Mouse (Mus musculus) kidney, embryonic 16.5 days (tissue): ENCODE data around the gene Smox. TPM values are rescaled to one million over a fixed set of nuclear protein-coding genes. Genes with fewer than 3 reads are reported as not detected.

ENCODE experiments used
- ATAC-seq: fragments of 200-750 bp; cut with Nextera tagmentation; 2 replicates; pipeline ENCODE4 v1.8.0; 2017; ENCODE audit warnings: moderate TSS enrichment; ENCODE audit not compliant: low FRiP score, low TSS enrichment
- H3K27ac ChIP-seq: fragments of 300-500 bp; sonication (generic); 2 replicates; pipeline ENCODE4 v1.5.1; 2014; ENCODE audit warnings: low read length
- H3K27me3 ChIP-seq: fragments of 300-500 bp; sonication (generic); 2 replicates; pipeline ENCODE4 v1.6.1; 2014; ENCODE audit warnings: low read length, control low read depth, mixed read lengths; ENCODE audit not compliant: insufficient read depth
- H3K36me3 ChIP-seq: fragments of 300-500 bp; sonication (generic); 2 replicates; pipeline ENCODE4 v1.6.1; 2014; ENCODE audit warnings: low read length, control low read depth, mixed read lengths; ENCODE audit not compliant: insufficient read depth
- H3K4me1 ChIP-seq: fragments of 300-500 bp; sonication (generic); 2 replicates; pipeline ENCODE4 v1.6.1; 2014; ENCODE audit warnings: low read length, control low read depth, mixed read lengths; ENCODE audit not compliant: insufficient read depth
- H3K4me2 ChIP-seq: fragments of 300-500 bp; sonication (generic); replicated peaks from 2 replicates; pipeline ENCODE4 v1.6.1; 2014; ENCODE audit warnings: low read depth, low read length
- H3K4me3 ChIP-seq: fragments of 300-500 bp; sonication (generic); 2 replicates; pipeline ENCODE4 v1.5.1; 2014; ENCODE audit warnings: mild to moderate bottlenecking, low read length
- H3K9ac ChIP-seq: fragments of 300-500 bp; sonication (generic); replicated peaks from 2 replicates; pipeline ENCODE4 v1.6.1; 2014; ENCODE audit warnings: low read length
- H3K9me3 ChIP-seq: fragments of 300-500 bp; sonication (generic); 2 replicates; pipeline ENCODE4 v1.6.1; 2016; ENCODE audit warnings: low read length, control low read depth
- WGBS: fragments of 180-500 bp; shearing (Covaris S2); extraction: QIAGEN DNeasy Blood & Tissue Kit; methylation state at CpG from one replicate; pipeline ENCODE4 v1.1.7; 2014; 5-methylcytosine and 5-hydroxymethylcytosine counted together
- polyA plus RNA-seq: library from polyadenylated mRNA; unstranded; fragments of >200 nt; fragmentation: Nextera tagmentation; extraction: Ambion mirVana; gene quantifications from 2 replicates; pipeline ENCODE4 v1.2.1, GENCODE M21; 2015

Smox gene
- polyA plus RNA-seq, 1 experiment from 2014 or later = 39.7 TPM

DNA sequence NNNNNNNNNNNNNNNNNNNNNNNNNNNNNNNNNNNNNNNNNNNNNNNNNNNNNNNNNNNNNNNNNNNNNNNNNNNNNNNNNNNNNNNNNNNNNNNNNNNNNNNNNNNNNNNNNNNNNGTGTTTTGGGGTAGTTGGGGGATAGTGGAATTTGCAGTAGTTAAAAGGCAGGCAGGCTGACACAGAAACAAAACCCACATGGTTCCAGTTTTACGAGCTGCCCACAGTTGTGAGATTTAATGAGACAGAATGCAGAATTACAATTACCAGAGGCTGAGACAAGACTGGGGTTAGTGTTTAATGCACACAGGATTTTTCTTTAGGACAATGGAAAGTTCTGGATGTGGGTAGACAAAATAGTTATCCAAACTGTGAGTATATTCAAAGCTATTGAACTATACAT is 9.6 kb upstream of the Smox start:
- no peak overlapping the region for H3K4me3 ChIP-seq
- no peaks in the 10 kb centered on the region; the same call in 1 of the 2 replicates for H3K4me1 ChIP-seq
- H3K9ac ChIP-seq = no peak overlapping the region
- no peaks in the 10 kb centered on the region for H3K9me3 ChIP-seq
- no peak overlapping the region for H3K27ac ChIP-seq
- 32% methylated on average over 1 of the region's 1 CpGs for WGBS
- no peaks in the 10 kb centered on the region for H3K27me3 ChIP-seq
- no peak overlapping the region for H3K4me2 ChIP-seq
- no peaks in the 10 kb centered on the region for H3K36me3 ChIP-seq
- no peak for ATAC-seq

DNA sequence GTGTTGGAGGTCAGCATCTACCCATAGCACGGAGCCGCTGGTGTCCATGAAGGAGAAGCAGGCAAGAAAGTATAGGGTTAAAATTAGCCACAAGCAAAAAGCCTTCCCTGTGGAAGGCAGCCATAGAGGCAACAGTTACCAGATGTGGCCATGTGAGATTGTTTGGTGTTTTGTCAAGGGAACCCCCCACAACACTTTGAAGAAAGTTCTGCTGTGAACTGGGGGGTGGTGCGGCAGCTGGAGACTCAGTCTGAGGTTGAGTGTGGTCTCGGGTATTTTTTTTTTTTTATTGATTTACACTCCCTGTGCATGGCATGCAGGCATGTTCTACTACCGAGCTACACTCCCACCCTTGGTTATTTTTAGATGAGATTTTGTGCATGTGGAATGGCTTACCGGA is 8.8 kb upstream of the Smox start:
- H3K9me3 ChIP-seq = no peaks in the 10 kb centered on the region
- no peak overlapping the region for H3K4me2 ChIP-seq
- H3K4me1 ChIP-seq = no peaks in the 10 kb centered on the region; the same call in 1 of the 2 replicates
- no peak overlapping the region for H3K4me3 ChIP-seq
- H3K27ac ChIP-seq = no peak overlapping the region
- ATAC-seq = no peak
- no peaks in the 10 kb centered on the region for H3K36me3 ChIP-seq
- no peak overlapping the region for H3K9ac ChIP-seq
- WGBS = 65% methylated on average over 6 of the region's 6 CpGs
- no peaks in the 10 kb centered on the region for H3K27me3 ChIP-seq

DNA sequence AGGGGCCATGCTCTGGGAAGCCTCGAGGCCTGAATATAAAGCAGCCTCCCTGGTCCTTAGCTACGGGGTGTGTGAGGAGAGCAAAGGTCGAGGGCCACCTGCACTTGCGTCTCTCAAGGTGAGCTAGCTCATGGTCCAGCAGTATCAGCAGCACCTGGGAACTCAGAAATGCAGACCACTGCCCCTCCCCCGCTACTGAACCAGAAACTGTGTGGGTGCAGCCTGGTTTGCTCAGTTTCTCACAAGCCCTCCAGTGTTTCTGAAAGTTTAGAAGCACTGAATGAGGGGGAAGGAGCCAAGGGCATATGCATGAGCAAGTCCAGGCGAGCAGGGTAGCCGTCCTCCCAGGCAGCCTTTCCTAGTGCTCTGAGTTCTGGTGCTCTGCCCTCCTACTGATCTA is 7.7 kb upstream of the Smox start:
- Histone ChIP-seq H3K27me3 (no peaks in the 10 kb centered on the region), H3K9ac (no peak overlapping the region), H3K4me1 (no peaks in the 10 kb centered on the region; the same call in 1 of the 2 replicates), H3K4me2 (no peak overlapping the region), H3K27ac (no peak overlapping the region), H3K9me3 (no peaks in the 10 kb centered on the region), H3K36me3 (no peaks in the 10 kb centered on the region), H3K4me3 (no peak overlapping the region)
- 53% methylated on average over 7 of the region's 7 CpGs for WGBS
- no peak for ATAC-seq

DNA sequence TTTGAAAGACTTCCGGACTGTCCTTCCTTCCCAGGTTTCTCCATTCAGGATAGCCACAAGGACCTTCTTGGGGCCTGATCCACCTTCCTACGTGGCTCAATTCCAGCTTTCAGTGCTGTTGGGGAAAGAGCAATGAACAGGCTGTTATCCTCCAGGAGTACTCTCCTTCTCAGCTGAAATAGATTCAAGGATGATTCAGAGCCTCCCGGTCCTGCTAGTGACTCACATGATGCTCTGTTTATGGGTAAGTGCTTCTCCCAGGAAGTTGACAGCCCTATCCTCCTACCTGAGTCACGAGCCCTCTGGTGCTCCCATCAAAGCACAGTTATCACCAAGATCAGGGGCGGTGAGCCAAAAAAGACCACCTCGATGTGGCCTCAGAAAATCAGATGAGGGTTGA is 7.1 kb upstream of the Smox start:
- H3K27ac ChIP-seq = no peak overlapping the region
- no peaks in the 10 kb centered on the region for H3K36me3 ChIP-seq
- no peaks in the 10 kb centered on the region for H3K9me3 ChIP-seq
- no peaks in the 10 kb centered on the region for H3K27me3 ChIP-seq
- H3K4me1 ChIP-seq = no peaks in the 10 kb centered on the region; the same call in 1 of the 2 replicates
- no peak overlapping the region for H3K4me3 ChIP-seq
- 51% methylated on average over 6 of the region's 6 CpGs for WGBS
- H3K9ac ChIP-seq = no peak overlapping the region
- ATAC-seq = no peak
- H3K4me2 ChIP-seq = no peak overlapping the region

DNA sequence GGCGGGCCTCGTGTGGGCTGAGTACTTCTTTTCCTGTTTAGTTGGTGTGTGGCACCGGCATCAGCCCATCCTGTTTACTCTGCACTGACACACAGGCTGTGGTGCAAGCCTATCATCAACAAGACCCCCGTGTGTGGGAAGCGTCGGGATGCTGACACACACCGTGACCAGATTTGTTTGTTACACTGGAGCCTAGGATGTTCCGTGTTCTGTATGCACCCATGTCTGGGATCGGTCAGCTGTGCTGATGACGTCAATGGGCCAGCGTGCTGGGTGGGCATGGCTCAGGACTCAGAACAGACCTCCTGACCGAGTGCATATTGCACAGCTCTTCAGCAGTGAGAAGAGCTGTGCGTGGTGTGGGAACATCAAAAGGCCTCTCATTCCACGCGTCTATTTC is 6.2 kb upstream of the Smox start:
- no peak overlapping the region for H3K9ac ChIP-seq
- H3K27ac ChIP-seq = no peak overlapping the region
- H3K36me3 ChIP-seq = no peaks in the 10 kb centered on the region
- no peaks in the 10 kb centered on the region; the same call in 1 of the 2 replicates for H3K4me1 ChIP-seq
- H3K4me3 ChIP-seq = no peak overlapping the region
- WGBS = 87% methylated on average over 15 of the region's 15 CpGs
- H3K27me3 ChIP-seq = no peaks in the 10 kb centered on the region
- no peaks in the 10 kb centered on the region for H3K9me3 ChIP-seq
- ATAC-seq = no peak
- no peak overlapping the region for H3K4me2 ChIP-seq

DNA sequence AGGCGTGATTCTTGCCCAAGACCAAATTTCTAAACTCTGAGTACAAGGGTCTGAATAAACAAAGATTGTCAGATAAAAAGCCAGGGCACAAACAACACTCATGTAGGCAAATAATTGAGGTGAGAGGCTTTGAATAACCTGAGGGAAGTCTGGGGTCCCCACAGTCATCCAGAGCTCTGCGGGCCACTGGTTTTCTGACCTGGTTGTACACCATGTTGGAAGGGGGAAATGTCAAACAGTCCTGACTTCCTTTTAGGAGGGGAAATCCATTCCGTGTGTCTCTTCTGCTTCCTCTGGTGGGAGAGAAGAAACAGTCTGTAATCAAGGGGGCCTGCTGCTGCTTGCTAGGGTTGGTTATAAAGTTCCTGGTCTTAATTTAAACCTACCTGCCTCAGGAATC is 5.2 kb upstream of the Smox start:
- no peaks in the 10 kb centered on the region for H3K36me3 ChIP-seq
- H3K4me3 ChIP-seq = no peak overlapping the region
- ATAC-seq = no peak
- H3K27ac ChIP-seq = no peak overlapping the region
- no peaks in the 10 kb centered on the region; the same call in 1 of the 2 replicates for H3K4me1 ChIP-seq
- H3K4me2 ChIP-seq = no peak overlapping the region
- no peaks in the 10 kb centered on the region for H3K9me3 ChIP-seq
- no peaks in the 10 kb centered on the region for H3K27me3 ChIP-seq
- no peak overlapping the region for H3K9ac ChIP-seq
- 77% methylated on average over 3 of the region's 3 CpGs for WGBS

DNA sequence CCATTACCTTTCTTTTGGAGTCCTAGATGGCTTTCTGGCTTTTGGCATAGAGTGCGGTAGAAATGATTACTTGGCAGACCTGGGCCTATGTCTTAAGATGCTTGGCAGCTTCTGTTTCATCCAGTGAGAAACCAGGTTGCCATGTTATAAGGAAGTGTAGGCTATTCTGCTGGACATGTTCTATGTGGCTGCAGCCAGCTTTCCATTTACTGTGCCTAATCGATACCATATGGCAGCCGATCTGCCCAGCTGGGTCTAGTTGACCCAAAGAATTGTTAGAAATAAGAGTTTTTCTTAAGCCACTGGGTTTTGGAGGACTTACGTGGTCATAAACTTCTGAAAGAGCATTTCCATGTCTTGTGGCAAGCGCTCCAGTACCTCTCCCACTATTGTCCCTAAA is 4.0 kb upstream of the Smox start:
- WGBS = 93% methylated on average over 5 of the region's 5 CpGs
- Histone ChIP-seq H3K4me1 (no peaks in the 10 kb centered on the region; the same call in 1 of the 2 replicates), H3K27ac (no peak overlapping the region), H3K4me3 (no peak overlapping the region), H3K27me3 (no peaks in the 10 kb centered on the region), H3K36me3 (no peaks in the 10 kb centered on the region), H3K9ac (no peak overlapping the region), H3K9me3 (no peaks in the 10 kb centered on the region), H3K4me2 (no peak overlapping the region)
- ATAC-seq = no peak

DNA sequence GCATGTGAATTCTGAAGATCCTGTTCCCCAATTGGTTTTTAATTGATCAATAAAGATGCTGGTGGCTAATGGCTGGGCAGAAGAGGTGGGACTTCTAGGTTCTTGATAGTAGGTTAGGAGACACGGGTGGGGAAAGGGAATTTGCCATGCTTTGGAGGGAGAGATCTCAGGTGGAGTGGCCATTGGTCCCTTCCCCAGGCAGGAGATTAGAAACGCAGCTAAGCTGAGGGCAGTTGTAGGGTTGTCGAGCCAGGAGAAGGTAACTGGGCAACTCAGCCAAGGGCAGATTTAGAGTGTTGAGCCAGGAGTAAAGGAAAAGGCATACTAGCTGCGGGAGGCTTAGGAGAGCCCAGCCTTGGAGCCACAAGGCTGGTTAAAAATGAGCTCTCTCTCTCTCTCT is 3.0 kb upstream of the Smox start:
- no peak overlapping the region for H3K9ac ChIP-seq
- no peak for ATAC-seq
- no peaks in the 10 kb centered on the region for H3K9me3 ChIP-seq
- H3K27ac ChIP-seq = no peak overlapping the region
- H3K4me3 ChIP-seq = no peak overlapping the region
- no peak overlapping the region for H3K4me2 ChIP-seq
- H3K4me1 ChIP-seq = peaks cover 7% of the 10 kb centered on the region
- no peaks in the 10 kb centered on the region for H3K27me3 ChIP-seq
- H3K36me3 ChIP-seq = no peaks in the 10 kb centered on the region
- WGBS = 79% methylated on average over 4 of the region's 4 CpGs

DNA sequence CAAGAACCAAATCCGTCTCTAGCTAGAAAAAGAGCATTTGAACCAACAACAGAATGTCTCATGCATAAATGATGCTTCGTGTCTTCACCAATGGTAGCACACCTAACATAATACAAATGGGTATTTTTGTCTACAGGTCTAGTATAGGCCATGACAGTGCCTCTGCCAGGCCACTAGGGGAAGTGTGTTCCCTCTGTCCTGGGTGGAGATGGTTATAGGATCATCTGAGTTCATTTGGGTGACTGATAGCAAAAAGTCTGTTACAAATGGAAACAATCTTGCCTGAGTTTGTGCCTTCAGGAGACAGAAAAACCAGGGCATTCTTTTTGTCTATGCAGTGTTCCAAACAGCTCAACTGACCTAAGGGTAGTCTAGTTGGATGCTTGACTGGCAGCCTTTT is 2.4 kb upstream of the Smox start:
- no peak overlapping the region for H3K27ac ChIP-seq
- H3K27me3 ChIP-seq = no peaks in the 10 kb centered on the region
- no peaks in the 10 kb centered on the region for H3K9me3 ChIP-seq
- no peak for ATAC-seq
- H3K4me1 ChIP-seq = peaks cover 11% of the 10 kb centered on the region
- no peaks in the 10 kb centered on the region for H3K36me3 ChIP-seq
- no peak overlapping the region for H3K4me3 ChIP-seq
- H3K9ac ChIP-seq = no peak overlapping the region
- H3K4me2 ChIP-seq = no peak overlapping the region
- 92% methylated on average over 2 of the region's 2 CpGs for WGBS

DNA sequence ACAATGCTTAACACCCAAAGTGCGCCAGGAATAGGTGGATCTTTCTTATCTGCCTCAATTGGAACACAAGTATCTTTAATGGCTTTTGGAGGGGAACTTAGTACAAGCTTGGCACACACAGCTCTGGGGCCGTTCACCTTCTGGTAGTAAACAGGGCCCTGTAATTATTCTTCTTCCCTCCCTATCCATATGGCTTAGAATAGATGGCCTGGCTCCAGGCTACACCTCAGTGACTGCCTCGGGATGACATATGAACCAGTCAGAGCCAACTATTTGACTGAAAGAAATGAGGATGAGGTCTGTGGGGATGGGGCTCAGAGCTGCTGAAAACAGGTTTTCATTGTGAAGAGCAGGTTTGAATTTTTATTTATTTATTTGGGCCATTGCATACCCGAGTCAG is 1.7 kb upstream of the Smox start:
- no peak for ATAC-seq
- Histone ChIP-seq H3K36me3 (no peaks in the 10 kb centered on the region), H3K27ac (no peak overlapping the region), H3K9me3 (no peaks in the 10 kb centered on the region), H3K4me1 (peaks cover 11% of the 10 kb centered on the region), H3K27me3 (no peaks in the 10 kb centered on the region), H3K4me2 (no peak overlapping the region), H3K4me3 (no peak overlapping the region), H3K9ac (no peak overlapping the region)
- whole genome bisulfite sequencing = 41% methylated on average over 4 of the region's 4 CpGs
